8 mouse cellular contexts compared by ENCODE assay signal in the genomic region with DNA sequence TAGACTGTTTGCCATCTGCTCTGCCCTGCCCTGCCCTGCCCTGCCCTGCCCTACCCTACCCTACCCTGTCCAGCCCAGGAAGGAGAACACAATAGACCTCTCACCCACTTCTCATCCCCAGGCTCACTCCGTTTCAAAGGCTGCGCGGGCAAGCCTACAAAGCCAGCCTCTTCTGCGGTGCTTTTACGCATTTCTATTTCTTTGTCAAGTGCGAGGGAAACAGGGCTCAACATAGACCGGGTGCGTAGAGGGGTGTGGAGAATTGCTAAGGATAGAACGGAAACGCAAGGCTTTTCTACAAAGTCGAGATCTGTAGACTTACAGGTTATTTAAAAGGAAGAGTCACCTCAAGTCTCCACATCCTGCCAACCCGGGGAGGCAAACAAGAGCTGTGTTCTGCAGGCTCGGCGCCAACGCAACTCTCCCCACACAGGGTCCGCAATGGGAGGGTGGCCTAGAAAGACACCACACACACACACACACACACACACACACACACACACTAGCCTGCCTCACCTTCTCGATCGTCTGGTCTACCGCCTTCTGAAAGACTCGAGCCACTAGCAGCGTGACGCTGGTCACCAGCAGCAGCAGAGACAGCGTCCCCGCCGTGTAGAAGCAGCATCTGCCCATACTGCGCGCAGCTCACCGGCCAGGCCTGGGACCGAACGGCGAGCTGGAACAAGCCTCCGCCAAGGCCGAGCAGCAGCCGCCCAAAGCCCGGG. TPM values are rescaled to one million over a fixed set of nuclear protein-coding genes. Genes with fewer than 3 reads are reported as not detected.
DNase-seq lines count a peak whose midpoint lies in the region; ATAC-seq and TF ChIP-seq lines count a peak whose summit lies in the region.

No protein-coding gene starts in this region.

- peaks cover 46% of the 10 kb centered on the region for H3K79me2 ChIP-seq in myocyte (ENCODE audit: control insufficient read depth, insufficient read depth)

- H3K36me3 ChIP-seq in liver, embryonic 15.5 days (replicated peaks), result no peaks in the 10 kb centered on the region
- H3K36me3 ChIP-seq in myocyte (ENCODE audit: control insufficient read depth, insufficient read depth), result no peaks in the 10 kb centered on the region

- H3K4me3 ChIP-seq in bone marrow macrophage, adult 2 months (ENCODE audit: insufficient read depth, low read length), result peak overlapping the region; percentile 91
- peak overlapping the region; percentile 75 for H3K4me3 ChIP-seq in liver, embryonic 15.5 days (replicated peaks)
- H3K4me3 ChIP-seq in myocyte, result peak overlapping the region; percentile 76

- DNase-seq in ovary, postnatal 36 days (ENCODE audit: low spot score), result peak; percentile 29
- no peak for DNase-seq in ovary, postnatal 10 days (ENCODE audit: low spot score)
- peak; percentile 23 to 31 for DNase-seq in frontal cortex, postnatal 25 days (ENCODE audit: low spot score in 2 of 2)
- DNase-seq in yolk sac, embryonic 10.5 days (ENCODE audit: low spot score), result peak; percentile 29

- H3K4me1 ChIP-seq in bone marrow macrophage, adult 2 months (ENCODE audit: control insufficient read depth, insufficient read depth, low read length), result peaks cover 42% of the 10 kb centered on the region
- peaks cover 25% of the 10 kb centered on the region for H3K4me1 ChIP-seq in liver, embryonic 15.5 days (replicated peaks)

- H3K27ac ChIP-seq in bone marrow macrophage, adult 2 months (ENCODE audit: insufficient read depth, low read depth, low read length), result peak overlapping the region; percentile 85
- H3K27ac ChIP-seq in liver, embryonic 15.5 days (replicated peaks), result peak overlapping the region; percentile 87

- peak overlapping the region; percentile 77 for H3K4me2 ChIP-seq in liver, embryonic 15.5 days
- H3K4me2 ChIP-seq in myocyte (ENCODE audit: low read depth), result peak overlapping the region; percentile 93

- H3K27me3 ChIP-seq in liver, embryonic 15.5 days, result no peaks in the 10 kb centered on the region
- H3K27me3 ChIP-seq in myocyte (ENCODE audit: control insufficient read depth, insufficient read depth, insufficient read length), result no peaks in the 10 kb centered on the region

- TF ChIP-seq POLR2A in bone marrow macrophage, adult 2 months (IDR thresholded peaks at IDR 0.05; ENCODE audit: borderline replicate concordance, low read depth, low read length), result no peak
- no peak for TF ChIP-seq POLR2A in myocyte (IDR thresholded peaks at IDR 0.05; ENCODE audit: insufficient read length, low read depth)

- peak; percentile 69 for ATAC-seq in inflammation-experienced regulatory T-cells, adult 6 months
- peak; percentile 75 for ATAC-seq in liver, embryonic 15.5 days (ENCODE audit: insufficient read depth)

- peak overlapping the region; percentile 100 for H3ac ChIP-seq in myocyte (ENCODE audit: control insufficient read depth, insufficient read length)

- no peak for TF ChIP-seq CTCF in bone marrow macrophage, adult 2 months (IDR thresholded peaks at IDR 0.05; ENCODE audit: low read depth, low read length)

- H3K9ac ChIP-seq in liver, embryonic 15.5 days, result peak overlapping the region; percentile 63

- WGBS in liver, embryonic 15.5 days (ENCODE audit: insufficient replicate concordance), result under 1% methylated on average over 35 of the region's 35 CpGs

- H3K9me3 ChIP-seq in liver, embryonic 15.5 days (replicated peaks), result no peaks in the 10 kb centered on the region

TF ChIP-seq in myocyte, 11 proteins besides CTCF, POLR2A, EP300 and RAD21:
- TF ChIP-seq MYOG (IDR thresholded peaks at IDR 0.05; ENCODE audit: control insufficient read depth in 1 of 3, insufficient read depth in 1 of 3, insufficient read length in 2 of 3, low read depth in 2 of 3) (peak in 1 of 3 experiments; percentile 12), REST (IDR thresholded peaks at IDR 0.05; ENCODE audit: insufficient read depth, insufficient read length) (peak; percentile 1), MYOD1 (IDR thresholded peaks at IDR 0.05; ENCODE audit: control insufficient read depth in 1 of 3, insufficient read length in 2 of 3, low read depth in 2 of 3) (no peak)

RNA-seq across cellular contexts. Expression of a gene that starts 1.8 kb away (rescaled TPM):
- 93.7 and 98.6 TPM in 2 replicates for polyA plus RNA-seq in bone marrow macrophage, adult 2 months (2012; ENCODE audit: insufficient read depth, insufficient read length, missing spikeins)
- 1 to 10 TPM; 8.3 to 9.2 (median 8.5) TPM for polyA plus RNA-seq in inflammation-experienced regulatory T-cells, adult 6 months (2017; shearing (Covaris generic))
- polyA plus RNA-seq in liver, embryonic 15.5 days (2015; fragmentation: Nextera tagmentation; extraction: Ambion mirVana), result 7.0 and 8.0 TPM in 2 replicates
- polyA plus RNA-seq in myocyte (2012; fragmentation: generic; extraction: Trizol), result 46.6 TPM

RNA-seq across cellular contexts. Expression of a gene that starts 50.0 kb away (rescaled TPM):
- polyA plus RNA-seq in bone marrow macrophage, adult 2 months (2012; ENCODE audit: insufficient read depth, insufficient read length, missing spikeins), result not detected in 2 replicates
- not detected for polyA plus RNA-seq in inflammation-experienced regulatory T-cells, adult 6 months (2017; shearing (Covaris generic))
- 4.6 and 7.8 TPM in 2 replicates for polyA plus RNA-seq in liver, embryonic 15.5 days (2015; fragmentation: Nextera tagmentation; extraction: Ambion mirVana)
- not detected for polyA plus RNA-seq in myocyte (2012; fragmentation: generic; extraction: Trizol)
